10 mouse cellular contexts compared by ENCODE assay signal in genomic region chr5:148236616-148237015, GRCm38 (mm10).
A peak's percentile ranks its signal among the peaks of the same experiment; 100 is the strongest.
DNase-seq lines count a peak whose midpoint lies in the region; ATAC-seq and TF ChIP-seq lines count a peak whose summit lies in the region.
"Had no signal": no experiment of that assay in that cellular context is flagged by ENCODE, and none has a peak within 500 bp of the region (broad histone marks: within the 10 kb centered on the region; RNA-seq: fewer than 3 reads in every experiment).

No protein-coding gene starts in this region.

- H3K4me3 ChIP-seq in forebrain, embryonic 14.5 days (ENCODE audit: low read depth, low read length): no peak overlapping the region
- H3K4me3 ChIP-seq in forebrain, embryonic 15.5 days: no peak overlapping the region
- no peak overlapping the region for H3K4me3 ChIP-seq in liver, adult 2 months (ENCODE audit: insufficient read depth, low read depth, low read length)
- H3K4me3 ChIP-seq in liver, embryonic 12.5 days: no peak overlapping the region
- H3K4me3 ChIP-seq in ES-Bruce4 (ENCODE audit: low read depth, low read length): no peak overlapping the region
- no peak overlapping the region for H3K4me3 ChIP-seq in embryonic facial prominence, embryonic 11.5 days (ENCODE audit: low read depth, low read length)
- H3K4me3 ChIP-seq: hindbrain, embryonic 12.5 days had no signal

- no peaks in the 10 kb centered on the region for H3K79me2 ChIP-seq in liver, adult 2 months (ENCODE audit: control insufficient read depth, insufficient read depth, low read length)

- WGBS in forebrain, embryonic 14.5 days: 43% methylated on average over 9 of the region's 9 CpGs
- WGBS in forebrain, embryonic 15.5 days: 51% methylated on average over 9 of the region's 9 CpGs
- WGBS in liver, adult 2 months: 49% methylated on average over 9 of the region's 9 CpGs
- 35% methylated on average over 9 of the region's 9 CpGs for WGBS in liver, embryonic 12.5 days (ENCODE audit: insufficient replicate concordance)
- WGBS in embryonic facial prominence, embryonic 11.5 days: 44% methylated on average over 9 of the region's 9 CpGs

- TF ChIP-seq CTCF in liver, adult 2 months (IDR thresholded peaks at IDR 0.05; ENCODE audit: low read depth, low read length): peak; percentile 35; the same call in 1 of the 2 replicates
- TF ChIP-seq CTCF in ES-Bruce4 (IDR thresholded peaks at IDR 0.05; ENCODE audit: low read depth, low read length): peak; percentile 75

- ATAC-seq in forebrain, embryonic 14.5 days: no peak
- ATAC-seq in forebrain, embryonic 15.5 days (replicated peaks): no peak
- ATAC-seq in liver, embryonic 12.5 days: no peak
- ATAC-seq in embryonic facial prominence, embryonic 11.5 days (replicated peaks; ENCODE audit: insufficient number of reproducible peaks, low FRiP score, low TSS enrichment, low read depth): no peak
- ATAC-seq: Patski had no signal

- no peak for TF ChIP-seq POLR2A in liver, adult 2 months (IDR thresholded peaks at IDR 0.05; ENCODE audit: extremely low read depth, insufficient read depth, low read length)
- no peak for TF ChIP-seq POLR2A in ES-Bruce4 (IDR thresholded peaks at IDR 0.05; ENCODE audit: insufficient read depth, low read length)

- no peak overlapping the region for H3K9ac ChIP-seq in forebrain, embryonic 14.5 days (ENCODE audit: low read length)
- no peak overlapping the region for H3K9ac ChIP-seq in forebrain, embryonic 15.5 days (replicated peaks)
- no peak overlapping the region for H3K9ac ChIP-seq in liver, adult 2 months (ENCODE audit: low read depth, low read length)
- no peak overlapping the region for H3K9ac ChIP-seq in liver, embryonic 12.5 days
- no peak overlapping the region for H3K9ac ChIP-seq in ES-Bruce4 (ENCODE audit: low read depth, poor library complexity, severe bottlenecking)
- no peak overlapping the region for H3K9ac ChIP-seq in embryonic facial prominence, embryonic 11.5 days (replicated peaks; ENCODE audit: low read length)
- H3K9ac ChIP-seq: hindbrain, embryonic 12.5 days had no signal

- H3K27ac ChIP-seq in forebrain, embryonic 14.5 days (ENCODE audit: low read depth, low read length): no peak overlapping the region
- no peak overlapping the region for H3K27ac ChIP-seq in forebrain, embryonic 15.5 days (replicated peaks)
- H3K27ac ChIP-seq in liver, adult 2 months (replicated peaks; ENCODE audit: insufficient read depth, low read depth, low read length): no peak overlapping the region
- no peak overlapping the region for H3K27ac ChIP-seq in liver, embryonic 12.5 days
- H3K27ac ChIP-seq in ES-Bruce4 (ENCODE audit: insufficient read depth, low read length): no peak overlapping the region
- no peak overlapping the region for H3K27ac ChIP-seq in embryonic facial prominence, embryonic 11.5 days (replicated peaks; ENCODE audit: low read depth, low read length)
- H3K27ac ChIP-seq: hindbrain, embryonic 12.5 days had no signal

- TF ChIP-seq EP300 in ES-Bruce4 (IDR thresholded peaks at IDR 0.05; ENCODE audit: insufficient read depth, low read depth, low read length): no peak

- no peaks in the 10 kb centered on the region for H3K27me3 ChIP-seq in forebrain, embryonic 14.5 days (replicated peaks; ENCODE audit: control insufficient read depth, insufficient read depth, low read length)
- no peaks in the 10 kb centered on the region for H3K27me3 ChIP-seq in forebrain, embryonic 15.5 days
- H3K27me3 ChIP-seq in liver, adult 2 months (ENCODE audit: control insufficient read depth, insufficient read depth, low read length): no peaks in the 10 kb centered on the region
- H3K27me3 ChIP-seq in liver, embryonic 12.5 days (replicated peaks): no peaks in the 10 kb centered on the region
- no peaks in the 10 kb centered on the region for H3K27me3 ChIP-seq in ES-Bruce4 (ENCODE audit: control insufficient read depth, insufficient read depth, low read length, poor library complexity, severe bottlenecking)
- no peaks in the 10 kb centered on the region for H3K27me3 ChIP-seq in embryonic facial prominence, embryonic 11.5 days (ENCODE audit: control insufficient read depth, insufficient read depth, low read length)
- H3K27me3 ChIP-seq: hindbrain, embryonic 12.5 days; Patski had no signal

- no peak overlapping the region for H3K4me2 ChIP-seq in forebrain, embryonic 14.5 days (ENCODE audit: low read length)
- H3K4me2 ChIP-seq in forebrain, embryonic 15.5 days (replicated peaks): no peak overlapping the region
- H3K4me2 ChIP-seq in liver, embryonic 12.5 days: no peak overlapping the region
- H3K4me2 ChIP-seq in embryonic facial prominence, embryonic 11.5 days (ENCODE audit: low read depth, low read length): no peak overlapping the region
- H3K4me2 ChIP-seq: hindbrain, embryonic 12.5 days had no signal

- DNase-seq in forebrain, embryonic 14.5 days (ENCODE audit: low spot score): peak; percentile 10
- no peak for DNase-seq in liver, adult 2 months (ENCODE audit: extremely low read depth, low read depth, low spot score)
- DNase-seq in embryonic facial prominence, embryonic 11.5 days (ENCODE audit: low spot score): peak; percentile 26
- no peak for DNase-seq in neural tube, embryonic 10.5 days (ENCODE audit: extremely low spot score, low spot score)
- no peak for DNase-seq in gastrocnemius, postnatal 4 days (ENCODE audit: low spot score in 2 of 2)

- no peaks in the 10 kb centered on the region for H3K4me1 ChIP-seq in forebrain, embryonic 14.5 days (ENCODE audit: control insufficient read depth, insufficient read depth, low read length)
- H3K4me1 ChIP-seq in forebrain, embryonic 15.5 days: no peaks in the 10 kb centered on the region
- no peaks in the 10 kb centered on the region for H3K4me1 ChIP-seq in liver, adult 2 months (ENCODE audit: control insufficient read depth, insufficient read depth, low read length)
- H3K4me1 ChIP-seq in liver, embryonic 12.5 days: no peaks in the 10 kb centered on the region
- no peaks in the 10 kb centered on the region for H3K4me1 ChIP-seq in ES-Bruce4 (ENCODE audit: control insufficient read depth, insufficient read depth, low read length)
- H3K4me1 ChIP-seq in embryonic facial prominence, embryonic 11.5 days (ENCODE audit: control insufficient read depth, insufficient read depth, low read length): no peaks in the 10 kb centered on the region
- H3K4me1 ChIP-seq: hindbrain, embryonic 12.5 days had no signal

- no peaks in the 10 kb centered on the region for H3K9me3 ChIP-seq in forebrain, embryonic 14.5 days (replicated peaks; ENCODE audit: control insufficient read depth, low read length)
- H3K9me3 ChIP-seq in forebrain, embryonic 15.5 days: no peaks in the 10 kb centered on the region
- 0 out of 2 replicates have a peak, but pooled peaks cover 3% of the 10 kb centered on the region for H3K9me3 ChIP-seq in liver, embryonic 12.5 days (replicated peaks)
- H3K9me3 ChIP-seq in ES-Bruce4 (replicated peaks; ENCODE audit: control insufficient read depth, insufficient read depth, low read length, poor library complexity, severe bottlenecking): no peaks in the 10 kb centered on the region
- no peaks in the 10 kb centered on the region for H3K9me3 ChIP-seq in embryonic facial prominence, embryonic 11.5 days (replicated peaks; ENCODE audit: control insufficient read depth, low read length)
- H3K9me3 ChIP-seq: hindbrain, embryonic 12.5 days had no signal

- no peaks in the 10 kb centered on the region for H3K36me3 ChIP-seq in forebrain, embryonic 14.5 days (ENCODE audit: control insufficient read depth, insufficient read depth, low read length)
- no peaks in the 10 kb centered on the region for H3K36me3 ChIP-seq in forebrain, embryonic 15.5 days
- H3K36me3 ChIP-seq in liver, adult 2 months (ENCODE audit: control insufficient read depth, insufficient read depth, low read length): no peaks in the 10 kb centered on the region
- H3K36me3 ChIP-seq in liver, embryonic 12.5 days: no peaks in the 10 kb centered on the region
- H3K36me3 ChIP-seq in ES-Bruce4 (ENCODE audit: control insufficient read depth, insufficient read depth, low read length, poor library complexity, severe bottlenecking): no peaks in the 10 kb centered on the region
- H3K36me3 ChIP-seq in embryonic facial prominence, embryonic 11.5 days (replicated peaks; ENCODE audit: control insufficient read depth, insufficient read depth, low read depth, low read length): no peaks in the 10 kb centered on the region
- H3K36me3 ChIP-seq: hindbrain, embryonic 12.5 days had no signal

Comparison
In these comparisons a context has a peak if more than half of its experiments do, and no peak if none do; other contexts are left out.
1. DNase-seq: peak in forebrain, embryonic 14.5 days (single experiment) and embryonic facial prominence, embryonic 11.5 days (single experiment); none in liver, adult 2 months (single experiment), neural tube, embryonic 10.5 days (single experiment) and gastrocnemius, postnatal 4 days (0 of 2).